Mouse (Mus musculus): Measurements from ENCODE around the gene Gm20388. TPM values are rescaled to one million over a fixed set of nuclear protein-coding genes. Genes with fewer than 3 reads are reported as not detected.

The Gm20388 gene
- polyA plus RNA-seq, 1 experiment from 2014 or later, result not detected

- H3K27me3 ChIP-seq (ENCODE audit: control insufficient read depth, insufficient read depth, low read depth, low read length), result no peaks in the 10 kb centered on the region
- H3K27ac ChIP-seq (ENCODE audit: low read length), result no peak overlapping the region
- H3K4me1 ChIP-seq (replicated peaks; ENCODE audit: control insufficient read depth, insufficient read depth, low read length), result peaks cover 16% of the 10 kb centered on the region
- no peak overlapping the region for H3K9ac ChIP-seq (ENCODE audit: low read length)
- no peak overlapping the region for H3K4me3 ChIP-seq (ENCODE audit: low read length)
- H3K9me3 ChIP-seq (ENCODE audit: control insufficient read depth, low read length), result no peaks in the 10 kb centered on the region
- no peak overlapping the region for H3K4me2 ChIP-seq (ENCODE audit: low read depth, low read length)
- no peak for ATAC-seq (ENCODE audit: low read depth)
- H3K36me3 ChIP-seq (ENCODE audit: control insufficient read depth, insufficient read depth, low read length), result no peaks in the 10 kb centered on the region
- WGBS, result 89% methylated on average over 8 of the region's 8 CpGs
These were observed 134.3 kb downstream of the Gm20388 start for GRCm38 (mm10) chr8:120044907-120045306.

- 50% methylated on average over 5 of the region's 5 CpGs for WGBS
- no peak for ATAC-seq (ENCODE audit: low read depth)
These were observed 134.8 kb downstream of the Gm20388 start for GRCm38 (mm10) chr8:120045471-120045870.

GRCm38 (mm10) chr8:120046258-120047020 is 135.8 kb downstream of the Gm20388 start:
- whole genome bisulfite sequencing, result 48% methylated on average over 14 of the region's 14 CpGs
- Histone ChIP-seq H3K4me1 (replicated peaks; ENCODE audit: control insufficient read depth, insufficient read depth, low read length) (peaks cover 8% of the 10 kb centered on the region), H3K4me2 (ENCODE audit: low read depth, low read length) (no peak overlapping the region), H3K36me3 (ENCODE audit: control insufficient read depth, insufficient read depth, low read length) (no peaks in the 10 kb centered on the region), H3K27ac (ENCODE audit: low read length) (peak overlapping the region; percentile 55), H3K9ac (ENCODE audit: low read length) (no peak overlapping the region), H3K27me3 (ENCODE audit: control insufficient read depth, insufficient read depth, low read depth, low read length) (no peaks in the 10 kb centered on the region), H3K9me3 (ENCODE audit: control insufficient read depth, low read length) (no peaks in the 10 kb centered on the region), H3K4me3 (ENCODE audit: low read length) (no peak overlapping the region)
- peak; percentile 67 for ATAC-seq (ENCODE audit: low read depth)

More at GRCm38 (mm10) chr8:120045471-120045870, 134.8 kb downstream of the Gm20388 start:
- Histone ChIP-seq H3K4me2 (ENCODE audit: low read depth, low read length) (no peak overlapping the region), H3K4me1 (replicated peaks; ENCODE audit: control insufficient read depth, insufficient read depth, low read length) (peaks cover 16% of the 10 kb centered on the region), H3K36me3 (ENCODE audit: control insufficient read depth, insufficient read depth, low read length) (no peaks in the 10 kb centered on the region), H3K27ac (ENCODE audit: low read length) (no peak overlapping the region), H3K9ac (ENCODE audit: low read length) (no peak overlapping the region), H3K9me3 (ENCODE audit: control insufficient read depth, low read length) (no peaks in the 10 kb centered on the region), H3K4me3 (ENCODE audit: low read length) (no peak overlapping the region), H3K27me3 (ENCODE audit: control insufficient read depth, insufficient read depth, low read depth, low read length) (no peaks in the 10 kb centered on the region)

- H3K4me1 ChIP-seq (replicated peaks; ENCODE audit: control insufficient read depth, insufficient read depth, low read length), result peaks cover 8% of the 10 kb centered on the region
- H3K27me3 ChIP-seq (ENCODE audit: control insufficient read depth, insufficient read depth, low read depth, low read length), result no peaks in the 10 kb centered on the region
- no peaks in the 10 kb centered on the region for H3K9me3 ChIP-seq (ENCODE audit: control insufficient read depth, low read length)
- 80% methylated on average over 13 of the region's 13 CpGs for WGBS
- ATAC-seq (ENCODE audit: low read depth), result no peak
- no peak overlapping the region for H3K9ac ChIP-seq (ENCODE audit: low read length)
- no peaks in the 10 kb centered on the region for H3K36me3 ChIP-seq (ENCODE audit: control insufficient read depth, insufficient read depth, low read length)
- H3K4me2 ChIP-seq (ENCODE audit: low read depth, low read length), result no peak overlapping the region
- H3K27ac ChIP-seq (ENCODE audit: low read length), result no peak overlapping the region
- H3K4me3 ChIP-seq (ENCODE audit: low read length), result no peak overlapping the region
These were observed 139.3 kb downstream of the Gm20388 start for GRCm38 (mm10) chr8:120049949-120050348.

- ATAC-seq (ENCODE audit: low read depth), result no peak
- Histone ChIP-seq H3K27me3 (ENCODE audit: control insufficient read depth, insufficient read depth, low read depth, low read length) (no peaks in the 10 kb centered on the region), H3K4me1 (replicated peaks; ENCODE audit: control insufficient read depth, insufficient read depth, low read length) (peaks cover 8% of the 10 kb centered on the region), H3K36me3 (ENCODE audit: control insufficient read depth, insufficient read depth, low read length) (no peaks in the 10 kb centered on the region), H3K9me3 (ENCODE audit: control insufficient read depth, low read length) (no peaks in the 10 kb centered on the region), H3K4me3 (ENCODE audit: low read length) (no peak overlapping the region), H3K27ac (ENCODE audit: low read length) (no peak overlapping the region), H3K9ac (ENCODE audit: low read length) (no peak overlapping the region), H3K4me2 (ENCODE audit: low read depth, low read length) (no peak overlapping the region)
- WGBS, result 71% methylated on average over 10 of the region's 10 CpGs
These were observed 139.7 kb downstream of the Gm20388 start for GRCm38 (mm10) chr8:120050376-120050775.

GRCm38 (mm10) chr8:120051006-120051405 is 140.4 kb downstream of the Gm20388 start:
- Histone ChIP-seq H3K4me3 (ENCODE audit: low read length) (no peak overlapping the region), H3K27ac (ENCODE audit: low read length) (no peak overlapping the region), H3K4me2 (ENCODE audit: low read depth, low read length) (no peak overlapping the region), H3K9me3 (ENCODE audit: control insufficient read depth, low read length) (no peaks in the 10 kb centered on the region), H3K27me3 (ENCODE audit: control insufficient read depth, insufficient read depth, low read depth, low read length) (no peaks in the 10 kb centered on the region), H3K9ac (ENCODE audit: low read length) (no peak overlapping the region), H3K36me3 (ENCODE audit: control insufficient read depth, insufficient read depth, low read length) (no peaks in the 10 kb centered on the region), H3K4me1 (replicated peaks; ENCODE audit: control insufficient read depth, insufficient read depth, low read length) (peaks cover 8% of the 10 kb centered on the region)
- ATAC-seq (ENCODE audit: low read depth), result no peak
- WGBS, result 44% methylated on average over 4 of the region's 4 CpGs

- no peak for ATAC-seq (ENCODE audit: low read depth)
- no peak overlapping the region for H3K9ac ChIP-seq (ENCODE audit: low read length)
- no peak overlapping the region for H3K4me3 ChIP-seq (ENCODE audit: low read length)
- WGBS, result 81% methylated on average over 4 of the region's 4 CpGs
- no peaks in the 10 kb centered on the region for H3K9me3 ChIP-seq (ENCODE audit: control insufficient read depth, low read length)
- peaks cover under 1% of the 10 kb centered on the region; the same call in 1 of the 2 replicates for H3K4me1 ChIP-seq (replicated peaks; ENCODE audit: control insufficient read depth, insufficient read depth, low read length)
- no peak overlapping the region for H3K4me2 ChIP-seq (ENCODE audit: low read depth, low read length)
- H3K27ac ChIP-seq (ENCODE audit: low read length), result no peak overlapping the region
- no peaks in the 10 kb centered on the region for H3K36me3 ChIP-seq (ENCODE audit: control insufficient read depth, insufficient read depth, low read length)
- H3K27me3 ChIP-seq (ENCODE audit: control insufficient read depth, insufficient read depth, low read depth, low read length), result no peaks in the 10 kb centered on the region
These were observed 141.3 kb downstream of the Gm20388 start for GRCm38 (mm10) chr8:120051908-120052307.

GRCm38 (mm10) chr8:120052318-120052717 is 141.7 kb downstream of the Gm20388 start:
- Histone ChIP-seq H3K9me3 (ENCODE audit: control insufficient read depth, low read length) (no peaks in the 10 kb centered on the region), H3K27ac (ENCODE audit: low read length) (no peak overlapping the region), H3K4me3 (ENCODE audit: low read length) (no peak overlapping the region), H3K36me3 (ENCODE audit: control insufficient read depth, insufficient read depth, low read length) (no peaks in the 10 kb centered on the region), H3K4me1 (replicated peaks; ENCODE audit: control insufficient read depth, insufficient read depth, low read length) (no peaks in the 10 kb centered on the region; the same call in 1 of the 2 replicates), H3K9ac (ENCODE audit: low read length) (no peak overlapping the region), H3K27me3 (ENCODE audit: control insufficient read depth, insufficient read depth, low read depth, low read length) (no peaks in the 10 kb centered on the region), H3K4me2 (ENCODE audit: low read depth, low read length) (no peak overlapping the region)
- no peak for ATAC-seq (ENCODE audit: low read depth)
- 59% methylated on average over 8 of the region's 8 CpGs for WGBS

- Histone ChIP-seq H3K9ac (ENCODE audit: low read length) (no peak overlapping the region), H3K4me2 (ENCODE audit: low read depth, low read length) (no peak overlapping the region), H3K4me1 (replicated peaks; ENCODE audit: control insufficient read depth, insufficient read depth, low read length) (no peaks in the 10 kb centered on the region; the same call in 1 of the 2 replicates), H3K27me3 (ENCODE audit: control insufficient read depth, insufficient read depth, low read depth, low read length) (no peaks in the 10 kb centered on the region), H3K9me3 (ENCODE audit: control insufficient read depth, low read length) (no peaks in the 10 kb centered on the region), H3K4me3 (ENCODE audit: low read length) (no peak overlapping the region), H3K27ac (ENCODE audit: low read length) (no peak overlapping the region), H3K36me3 (ENCODE audit: control insufficient read depth, insufficient read depth, low read length) (no peaks in the 10 kb centered on the region)
- ATAC-seq (ENCODE audit: low read depth), result no peak
- WGBS, result 85% methylated on average over 3 of the region's 3 CpGs
These were observed 144.2 kb downstream of the Gm20388 start for GRCm38 (mm10) chr8:120054833-120055232.
